Mouse (Mus musculus) olfactory bulb, adult 2 months (tissue): ENCODE data around the gene Gse1.

Experiments used
- CTCF ChIP-seq: fragments of 200-500 bp; IDR thresholded peaks from 2 replicates; pipeline ENCODE4 v1.5.1; 2012; ENCODE audit warnings: low read depth, mild to moderate bottlenecking, low read length, moderate library complexity; ENCODE audit not compliant: insufficient read depth
- POLR2A ChIP-seq: fragments of 200-500 bp; IDR thresholded peaks from 2 replicates; pipeline ENCODE4 v1.6.1; 2012; ENCODE audit warnings: mild to moderate bottlenecking, low read depth, low read length, moderate library complexity; ENCODE audit not compliant: insufficient read depth

DNA sequence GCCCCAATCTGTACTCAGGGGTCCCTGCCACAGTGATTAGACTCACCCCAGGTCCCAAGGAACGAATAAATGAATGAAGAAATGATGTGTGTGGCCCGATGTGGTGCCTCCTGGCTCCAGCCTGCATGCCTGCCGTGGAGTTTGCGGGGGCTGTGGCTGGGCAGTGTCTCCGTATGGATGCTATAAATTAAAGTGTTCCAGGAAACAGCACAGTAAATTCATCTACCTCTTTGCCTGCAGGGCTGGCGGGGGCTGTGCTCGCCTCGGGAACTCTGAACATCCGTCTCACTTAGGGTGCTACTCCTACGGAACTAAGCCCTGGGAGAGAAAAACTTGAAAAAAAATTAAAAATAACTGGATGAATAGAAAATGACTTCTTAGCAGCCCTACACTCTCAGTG lies 123.8 kb downstream of the Gse1 start:
- TF ChIP-seq CTCF (no peak), POLR2A (no peak)
